Mouse (Mus musculus) heart, postnatal 0 days (tissue): ENCODE results near the gene Nmrk1.

Source experiments
- CTCF ChIP-seq: IDR thresholded peaks from 2 replicates; pipeline ENCODE4 v1.5.1; 2016; ENCODE audit warnings: antibody characterized with exemption, control low read depth, low read depth
- EP300 ChIP-seq: IDR thresholded peaks from 2 replicates; pipeline ENCODE4 v1.6.1; 2016; ENCODE audit warnings: antibody characterized with exemption, low read depth

DNA sequence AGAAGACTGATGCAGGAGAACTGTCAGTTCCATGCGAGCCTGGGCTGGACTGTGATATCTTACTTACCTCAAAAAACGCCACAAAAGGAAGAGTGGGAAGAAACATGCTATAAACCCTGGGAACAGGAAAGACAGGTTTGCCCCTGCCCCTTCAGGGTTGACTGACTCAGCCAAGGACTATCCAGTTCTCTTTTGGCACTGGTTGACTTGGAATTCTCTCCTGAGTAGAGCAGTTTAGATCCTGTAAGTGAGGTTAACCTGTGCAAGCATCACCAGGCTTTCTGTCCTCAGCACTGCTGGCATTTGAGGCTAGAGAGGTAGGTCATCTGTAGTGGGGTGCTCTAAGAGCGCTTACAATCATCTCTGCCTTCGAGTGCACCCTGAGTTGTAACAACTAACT is 26.7 kb downstream of the Nmrk1 start:
- TF ChIP-seq CTCF (no peak), EP300 (no peak)
